Mouse (Mus musculus): ENCODE data around the gene Tns2.
"Not testable (repeated sequence)": the region's sequence is repeated elsewhere in the genome, so short reads cannot be mapped to it uniquely, and the experiment has no call there.

Tns2 gene

DNA sequence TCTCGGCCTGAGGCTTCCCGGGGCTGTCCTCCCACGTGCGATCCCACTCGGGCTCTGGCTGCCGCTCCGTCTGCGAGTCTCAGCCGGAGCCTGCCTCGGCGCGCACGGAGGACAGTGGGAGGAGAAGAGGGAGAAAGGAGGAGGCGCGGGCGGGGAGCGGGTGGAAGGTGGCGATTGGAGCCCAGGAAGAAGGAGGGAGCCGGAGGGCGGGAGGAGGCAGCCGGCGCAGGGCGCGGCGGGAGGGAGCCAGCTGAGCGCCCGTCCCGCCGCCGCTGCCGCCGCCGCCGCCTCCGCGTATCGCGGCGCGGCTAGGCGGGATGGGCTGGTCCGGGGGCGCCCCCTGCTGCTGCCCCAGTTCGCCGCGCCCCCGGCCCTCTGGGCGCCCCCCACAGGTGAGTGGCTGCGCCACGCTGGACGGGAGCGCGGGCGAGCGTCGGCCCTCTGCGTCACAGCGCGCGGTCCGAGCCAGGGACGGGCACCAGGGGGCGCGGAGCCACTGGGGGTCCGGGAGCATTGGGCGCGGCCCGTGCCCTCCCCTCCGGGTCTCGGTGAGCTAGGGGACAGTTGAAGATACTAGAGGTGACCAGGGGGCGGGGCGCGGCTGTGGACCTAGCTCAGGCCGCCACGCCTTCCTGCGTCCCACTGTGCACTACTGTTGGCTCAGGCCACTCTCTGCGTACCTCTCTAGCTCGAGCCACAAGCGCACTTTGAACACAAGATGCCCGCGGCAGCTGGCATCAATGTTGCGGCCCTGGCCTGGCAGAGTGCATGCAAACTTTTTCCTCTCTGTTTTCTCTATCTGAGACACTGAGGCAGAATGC is at the start of gene Tns2:
Gene Tns2, plus strand, starts transcription at position 253 of the 821 bp plus-strand sequence.
- DNase-seq (ENCODE audit: inconsistent ontology term), result peak; percentile 94

DNA sequence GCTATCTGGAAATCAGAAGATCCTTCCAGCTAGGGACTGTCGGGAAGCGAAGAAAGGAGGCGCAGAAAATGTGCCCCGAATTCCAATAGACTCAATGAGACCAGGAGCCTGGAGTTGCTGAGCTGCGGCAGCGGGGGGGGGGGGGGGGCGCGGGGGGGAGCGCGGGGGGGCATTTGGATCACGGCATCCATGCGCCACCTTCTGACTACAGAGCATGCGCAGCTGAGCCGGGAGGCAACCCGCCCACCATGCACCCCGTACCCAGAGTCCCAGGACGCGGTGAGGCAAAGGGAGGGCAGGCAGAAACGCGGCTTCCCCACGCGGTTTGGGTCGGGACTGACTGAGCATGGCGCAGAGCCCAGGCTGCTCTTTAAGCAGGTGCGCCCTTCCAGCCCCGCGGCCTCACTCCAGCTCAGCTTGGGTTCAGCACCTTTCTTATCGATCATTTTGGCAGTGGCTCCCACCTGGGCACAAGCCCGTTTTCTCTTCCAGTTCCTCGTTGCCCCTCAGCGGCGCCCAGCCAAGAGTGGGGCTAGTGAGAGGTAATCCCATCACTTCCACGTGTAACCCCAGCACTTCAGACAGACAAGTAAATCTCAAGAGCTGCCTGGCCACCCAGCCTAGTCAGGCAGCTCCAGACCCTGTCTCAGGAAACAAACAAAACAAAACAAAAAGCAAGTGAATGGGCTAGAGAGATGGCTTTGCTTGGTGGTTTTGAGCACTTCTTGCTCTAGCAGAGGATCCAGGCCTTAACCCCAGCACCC is 48.1 kb upstream of the Tns2 start:
- DNase-seq (ENCODE audit: inconsistent ontology term), result peak; percentile 70

- DNase-seq (ENCODE audit: inconsistent ontology term), result no peak
These were observed 43.6 kb upstream of the Tns2 start for GRCm38 (mm10) chr15:102056495-102057174.

DNA sequence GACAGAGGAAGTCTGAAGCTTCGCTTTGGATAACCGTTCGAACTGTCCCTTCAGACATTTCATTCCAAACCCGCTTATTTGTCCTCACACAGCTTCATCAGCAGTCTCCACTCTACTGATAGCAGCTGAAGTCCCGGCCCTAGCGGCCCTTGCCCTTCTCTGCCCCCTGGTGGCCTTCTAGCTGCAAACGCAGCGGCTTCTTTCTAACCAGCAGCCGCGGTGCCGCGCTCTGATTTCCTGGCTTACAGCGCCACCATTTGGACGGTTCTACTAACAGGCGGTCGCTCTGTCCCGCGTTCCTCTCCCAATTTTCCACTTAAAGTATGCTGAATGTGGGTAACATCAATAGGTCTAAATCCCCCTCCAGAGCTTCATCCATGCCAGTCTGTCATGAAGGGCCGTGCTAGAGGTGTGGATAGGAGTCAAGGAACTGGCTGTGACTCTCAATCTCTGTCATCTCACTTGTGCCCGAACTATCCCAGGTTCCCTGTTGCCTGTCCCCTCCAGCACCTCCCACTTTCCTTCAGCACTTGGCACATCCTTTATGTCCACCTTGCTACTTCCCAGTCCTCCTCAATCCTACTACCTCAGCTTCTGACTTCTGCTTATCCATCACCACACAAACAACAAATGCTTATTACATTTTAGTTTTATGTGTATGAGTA is 34.4 kb upstream of the Tns2 start:
- peak; percentile 85 for DNase-seq (ENCODE audit: inconsistent ontology term)

- no peak for DNase-seq (ENCODE audit: inconsistent ontology term)
These were observed 29.4 kb upstream of the Tns2 start for GRCm38 (mm10) chr15:102070476-102071467.

GRCm38 (mm10) chr15:102072963-102073558 is 27.2 kb upstream of the Tns2 start:
- DNase-seq (ENCODE audit: inconsistent ontology term), result no peak

- DNase-seq (ENCODE audit: inconsistent ontology term), result peak; percentile 100
These were observed 26.6 kb upstream of the Tns2 start, which contains the start of gene Eif4b for GRCm38 (mm10) chr15:102073559-102074069. TSS of gene Eif4b (plus strand) at chr15:102073773.

GRCm38 (mm10) chr15:102074070-102074731 is 26.0 kb upstream of the Tns2 start:
- peak; percentile 68 for DNase-seq (ENCODE audit: inconsistent ontology term)

DNA sequence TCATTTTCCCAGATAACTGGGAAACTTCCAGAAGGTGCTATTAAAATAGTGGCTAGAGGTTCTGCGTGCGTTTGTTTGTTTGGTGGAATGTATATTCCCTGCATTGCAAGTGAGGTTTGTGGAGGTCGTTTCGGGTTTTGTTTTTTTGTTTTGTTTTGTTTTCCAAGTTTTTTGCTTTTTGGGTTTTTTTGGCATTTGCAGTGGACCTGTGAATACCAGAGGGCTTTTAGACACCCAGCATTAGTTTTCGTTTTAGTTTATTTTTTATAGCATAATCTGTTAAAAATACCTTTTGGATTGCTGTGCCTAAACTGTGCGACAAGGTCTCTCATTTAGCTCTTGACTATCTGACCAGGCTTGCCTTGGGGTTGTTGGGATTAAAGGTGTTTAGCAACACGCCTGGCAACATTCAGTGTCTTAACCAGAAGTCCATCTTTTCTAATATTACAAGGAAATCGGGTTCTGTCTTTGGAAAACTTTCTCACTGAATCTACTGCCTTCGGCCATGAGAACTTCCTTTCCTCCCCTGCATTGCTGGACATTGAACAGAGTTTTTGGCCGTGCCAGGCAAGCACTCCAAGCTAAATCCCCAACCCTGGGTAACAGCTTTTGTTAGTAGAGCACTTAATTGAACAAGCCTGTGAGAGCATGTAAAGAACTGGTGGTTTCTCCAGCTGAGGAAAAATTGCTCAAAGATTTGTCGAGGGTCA is 25.2 kb upstream of the Tns2 start:
- DNase-seq (ENCODE audit: inconsistent ontology term), result no peak

DNA sequence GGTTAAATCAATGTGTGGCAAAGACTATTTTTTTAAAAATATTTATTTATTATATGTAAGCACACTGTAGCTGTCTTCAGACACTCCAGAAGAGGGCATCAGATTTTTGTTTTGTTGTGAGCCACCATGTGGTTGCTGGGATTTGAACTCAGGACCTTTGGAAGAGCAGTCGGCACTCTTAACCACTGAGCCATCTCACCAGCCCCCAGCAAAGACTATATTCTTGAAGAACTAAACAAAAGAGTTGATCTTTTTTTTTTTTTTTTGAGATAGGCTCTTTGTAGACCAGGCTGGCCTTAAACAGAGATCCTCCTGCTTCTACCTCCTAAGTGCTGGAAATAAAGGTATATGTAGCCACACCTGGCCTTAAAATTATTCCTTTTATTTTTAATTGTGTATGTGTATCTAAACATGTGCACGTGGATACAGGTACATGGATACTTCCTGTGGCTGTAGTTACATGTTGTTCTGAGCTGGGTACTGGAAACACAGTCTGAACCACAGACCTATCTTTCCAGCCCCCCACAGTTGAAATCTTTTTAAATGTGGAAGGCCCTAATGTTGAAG is 23.0 kb upstream of the Tns2 start:
- DNase-seq (ENCODE audit: inconsistent ontology term), result no peak

GRCm38 (mm10) chr15:102079221-102079620 is 21.0 kb upstream of the Tns2 start:
- DNase-seq (ENCODE audit: inconsistent ontology term), result no peak

GRCm38 (mm10) chr15:102079924-102080323 is 20.3 kb upstream of the Tns2 start:
- not testable (repeated sequence) for DNase-seq (ENCODE audit: inconsistent ontology term)

DNA sequence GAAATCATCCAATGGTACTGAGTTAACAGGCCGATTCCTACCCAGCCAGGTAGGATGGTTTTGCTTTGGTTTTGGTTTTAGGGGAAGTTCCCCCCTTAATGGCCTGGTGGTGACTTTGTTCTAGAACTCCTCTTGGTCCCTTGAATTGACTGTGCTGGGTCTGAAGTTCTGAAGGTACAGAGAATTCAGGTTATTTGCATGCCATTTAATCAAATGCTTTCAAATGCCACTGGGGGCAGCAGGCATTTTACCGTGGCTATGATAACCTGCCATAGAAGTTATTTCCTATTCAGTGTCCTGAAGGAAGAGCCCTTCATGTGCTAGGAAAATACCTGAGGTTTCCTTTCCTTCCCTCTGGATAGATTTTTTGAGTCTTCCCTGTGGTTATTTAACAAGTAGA is 19.8 kb upstream of the Tns2 start:
- DNase-seq (ENCODE audit: inconsistent ontology term), result no peak

DNA sequence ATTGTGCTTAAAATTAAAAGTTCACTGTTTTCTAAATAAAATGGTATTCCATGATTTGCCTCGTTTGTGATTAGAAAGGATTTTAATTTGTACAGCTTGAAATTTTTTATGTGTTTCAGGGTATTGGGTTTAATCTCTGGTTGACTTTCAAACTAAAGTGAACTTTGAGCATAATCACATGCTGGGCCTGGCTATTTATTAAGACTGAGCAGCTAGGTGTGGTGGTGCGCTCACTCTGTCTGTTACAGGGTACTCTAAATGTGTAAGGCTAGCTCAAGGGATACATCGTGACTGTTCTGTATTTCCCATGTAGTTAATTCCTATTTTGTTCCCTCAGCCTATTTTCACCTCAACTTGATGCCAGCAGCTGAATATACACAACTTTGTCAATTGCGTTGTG is 18.1 kb upstream of the Tns2 start:
- no peak for DNase-seq (ENCODE audit: inconsistent ontology term)

DNA sequence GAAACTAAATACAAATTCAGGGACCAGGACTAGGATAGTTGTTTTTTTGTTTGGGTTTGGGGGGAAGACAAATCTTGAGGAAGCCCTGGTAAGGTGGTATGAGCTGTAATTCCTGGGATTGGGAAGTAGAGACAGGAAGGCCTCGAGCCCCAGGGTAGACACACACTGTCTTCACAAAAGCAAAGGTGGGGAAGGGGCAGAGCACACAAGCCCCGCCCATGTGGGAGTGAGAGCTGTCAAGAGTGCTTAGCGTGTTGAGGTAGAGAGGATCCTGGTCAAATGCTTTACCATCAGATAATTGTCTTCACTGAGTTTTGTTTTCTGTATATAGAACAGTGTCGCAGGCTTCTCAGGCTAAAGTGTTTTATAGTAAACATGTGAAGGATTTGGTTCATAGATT is 17.2 kb upstream of the Tns2 start:
- DNase-seq (ENCODE audit: inconsistent ontology term), result no peak

DNA sequence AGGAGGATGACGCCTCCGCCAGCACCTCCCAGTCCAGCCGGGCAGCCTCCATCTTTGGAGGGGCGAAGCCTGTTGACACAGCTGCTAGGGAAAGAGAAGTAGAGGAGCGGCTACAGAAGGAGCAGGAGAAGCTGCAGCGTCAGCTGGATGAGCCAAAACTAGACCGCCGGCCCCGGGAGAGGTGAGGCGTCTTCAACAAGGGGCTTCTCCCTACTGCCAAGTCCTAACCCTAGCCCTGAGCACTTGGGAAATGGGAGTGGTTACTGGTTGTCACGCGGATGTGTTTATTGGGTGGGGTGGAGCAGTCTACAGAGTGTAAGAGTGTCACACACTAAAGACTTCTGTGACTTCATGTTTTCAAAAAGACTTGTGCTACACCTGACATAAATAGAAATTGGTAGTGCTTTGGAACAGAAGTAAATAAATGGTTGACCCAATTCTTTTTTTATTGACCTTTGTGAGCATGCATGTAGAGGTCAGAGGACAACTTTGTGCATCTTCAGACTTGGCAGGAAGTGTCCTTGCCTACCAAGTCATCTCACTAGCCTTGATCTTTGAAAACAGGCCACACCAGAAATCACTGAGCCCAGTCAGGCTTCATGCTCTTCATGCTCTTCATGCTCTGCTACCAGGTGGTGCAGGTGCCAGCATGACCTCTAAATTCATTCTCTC is 10.2 kb upstream of the Tns2 start:
- no peak for DNase-seq (ENCODE audit: inconsistent ontology term)

- no peak for DNase-seq (ENCODE audit: inconsistent ontology term)
These were observed 9.0 kb upstream of the Tns2 start for GRCm38 (mm10) chr15:102091063-102091679.

Measured in Muller cell, postnatal 12 days (primary cell).